Mouse (Mus musculus) liver, embryonic 12.5 days (tissue): Measurements from ENCODE around the gene Lmo3. TPM values are rescaled to one million over a fixed set of nuclear protein-coding genes. Genes with fewer than 3 reads are reported as not detected.

Source experiments
- ATAC-seq: fragments of 200-750 bp; cut with Nextera tagmentation; 2 replicates; pipeline ENCODE4 v1.8.0; 2017; ENCODE audit warnings: moderate number of reproducible peaks, mild to moderate bottlenecking, moderate library complexity
- H3K27ac ChIP-seq: fragments of 300-500 bp; sonication (generic); 2 replicates; pipeline ENCODE4 v1.5.1; 2016; ENCODE audit warnings: mild to moderate bottlenecking
- H3K27me3 ChIP-seq: fragments of 300-500 bp; sonication (generic); replicated peaks from 2 replicates; pipeline ENCODE4 v1.6.1; 2016; ENCODE audit warnings: mild to moderate bottlenecking, moderate library complexity
- H3K36me3 ChIP-seq: fragments of 300-500 bp; sonication (generic); 2 replicates; pipeline ENCODE4 v1.6.1; 2016; ENCODE audit warnings: mild to moderate bottlenecking, moderate library complexity
- H3K4me1 ChIP-seq: fragments of 300-500 bp; sonication (generic); 2 replicates; pipeline ENCODE4 v1.6.1; 2016
- H3K4me2 ChIP-seq: fragments of 300-500 bp; sonication (generic); 2 replicates; pipeline ENCODE4 v1.6.1; 2016; ENCODE audit warnings: mild to moderate bottlenecking, moderate library complexity
- H3K4me3 ChIP-seq: fragments of 300-500 bp; sonication (generic); 2 replicates; pipeline ENCODE4 v1.5.1; 2016; ENCODE audit warnings: mild to moderate bottlenecking, moderate library complexity
- H3K9ac ChIP-seq: fragments of 300-500 bp; sonication (generic); 2 replicates; pipeline ENCODE4 v1.6.1; 2016; ENCODE audit warnings: mild to moderate bottlenecking, moderate library complexity
- H3K9me3 ChIP-seq: fragments of 300-500 bp; sonication (generic); replicated peaks from 2 replicates; pipeline ENCODE4 v1.6.1; 2016; ENCODE audit warnings: mild to moderate bottlenecking, moderate library complexity
- WGBS: fragments of 180-500 bp; shearing (Covaris S2); methylation state at CpG from one replicate; pipeline ENCODE4 v1.1.7; 2016; ENCODE audit not compliant: insufficient replicate concordance; 5-methylcytosine and 5-hydroxymethylcytosine counted together
- polyA plus RNA-seq: library from polyadenylated mRNA; unstranded; fragments of >200 nt; fragmentation: Nextera tagmentation; extraction: Ambion mirVana; gene quantifications from 2 replicates; pipeline ENCODE4 v1.2.1, GENCODE M21; 2016

Gene Lmo3
- 0.18 and 0.39 TPM in 2 replicates for polyA plus RNA-seq

DNA sequence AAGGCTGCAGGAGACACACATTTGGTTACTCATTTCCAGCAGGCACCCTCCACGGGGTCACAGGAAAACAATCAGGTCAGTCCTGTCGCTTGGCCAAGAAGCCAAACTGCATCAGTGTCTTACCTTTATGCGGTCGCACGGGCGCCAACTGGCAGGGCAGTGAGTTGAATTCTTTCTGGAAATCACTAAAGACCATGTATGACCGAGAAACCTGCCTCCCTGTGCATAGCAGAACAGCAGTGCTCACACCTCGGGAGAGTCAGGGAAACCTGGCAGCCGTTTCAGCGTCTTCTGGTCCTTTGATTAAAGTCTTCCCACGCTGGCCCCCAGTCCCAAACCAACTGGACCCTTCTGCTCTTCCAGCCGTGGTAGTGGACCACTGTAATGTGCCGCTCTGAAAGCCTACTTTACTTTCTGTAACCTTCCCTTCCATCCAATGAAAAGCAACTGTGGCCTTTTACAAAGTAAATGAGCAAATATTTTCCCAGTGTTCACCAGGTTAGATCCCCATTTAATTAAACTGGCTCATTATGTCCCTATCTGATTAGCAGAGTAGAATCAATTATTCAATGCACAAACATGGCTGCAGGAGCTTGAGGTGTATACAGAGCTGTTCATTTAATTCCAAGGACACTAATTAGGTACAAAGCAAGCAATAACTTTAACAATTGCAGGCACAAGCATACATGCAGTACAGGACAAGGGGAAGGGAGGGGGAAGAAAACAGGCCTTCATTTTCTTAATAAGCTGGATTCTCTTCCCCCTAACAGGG is at the start of gene Lmo3:
Lmo3 (minus strand) TSS at position 235 of the 772 bp plus-strand sequence.
- H3K4me1 ChIP-seq, result no peaks in the 10 kb centered on the region
- H3K4me3 ChIP-seq, result no peak within 1 kb of the TSS
- H3K27me3 ChIP-seq, result no peaks in the 10 kb centered on the region
- no peak within 1 kb of the TSS for H3K27ac ChIP-seq
- H3K36me3 ChIP-seq, result no peaks in the 10 kb centered on the region
- no peak for ATAC-seq
- H3K9ac ChIP-seq, result no peak within 1 kb of the TSS
- no peak within 1 kb of the TSS for H3K4me2 ChIP-seq
- 66% methylated on average over 13 of the region's 13 CpGs for WGBS
- 0 out of 2 replicates have a peak, but pooled peaks cover 3% of the 10 kb centered on the region for H3K9me3 ChIP-seq

DNA sequence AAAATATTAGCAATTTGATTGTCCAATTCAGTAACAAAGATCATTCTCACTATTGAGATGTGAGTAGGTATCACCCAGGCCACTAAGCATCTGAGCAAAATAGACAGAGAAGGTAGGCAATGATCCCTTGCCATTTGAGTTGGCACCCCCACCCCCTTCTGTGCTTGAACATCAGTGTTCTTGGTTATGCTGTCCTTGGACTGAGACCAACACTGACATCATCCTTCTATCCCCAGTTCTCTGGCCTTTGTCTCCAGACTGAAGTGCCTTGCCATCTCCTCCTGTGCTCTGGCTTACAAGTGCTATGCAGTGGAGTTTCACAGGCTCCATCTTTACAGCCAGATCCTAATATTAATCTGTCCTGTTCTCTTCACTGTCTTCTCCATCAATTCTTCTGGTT is 39.0 kb upstream of the Lmo3 start:
- Histone ChIP-seq H3K27me3 (no peaks in the 10 kb centered on the region), H3K9ac (no peak overlapping the region), H3K4me3 (no peak overlapping the region), H3K4me2 (no peak overlapping the region), H3K4me1 (no peaks in the 10 kb centered on the region), H3K27ac (no peak overlapping the region), H3K36me3 (no peaks in the 10 kb centered on the region), H3K9me3 (no peaks in the 10 kb centered on the region)
- ATAC-seq, result no peak

DNA sequence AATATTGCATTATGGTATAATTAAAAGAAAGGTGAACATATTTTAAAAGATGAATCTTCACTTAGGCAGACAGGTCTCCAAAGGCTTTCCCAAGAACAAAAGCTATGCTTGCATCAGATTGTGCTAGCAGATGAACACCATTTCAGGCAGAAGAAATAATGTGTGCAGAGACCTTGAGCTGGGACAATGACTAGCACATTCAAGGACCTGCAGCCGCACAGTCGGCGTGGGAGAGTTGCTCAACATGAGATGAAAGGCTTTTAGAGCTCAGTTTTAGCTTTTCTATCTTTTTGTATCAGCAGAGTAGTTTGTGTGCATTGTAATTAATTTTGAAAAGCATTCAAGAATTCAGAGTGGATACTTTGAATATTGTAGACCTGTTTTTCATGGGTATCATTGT is 36.6 kb upstream of the Lmo3 start:
- WGBS, result 72% methylated on average over 3 of the region's 3 CpGs
- no peaks in the 10 kb centered on the region for H3K27me3 ChIP-seq
- no peak overlapping the region for H3K4me2 ChIP-seq
- no peaks in the 10 kb centered on the region for H3K9me3 ChIP-seq
- H3K4me3 ChIP-seq, result no peak overlapping the region
- H3K36me3 ChIP-seq, result no peaks in the 10 kb centered on the region
- H3K27ac ChIP-seq, result no peak overlapping the region
- ATAC-seq, result no peak
- H3K4me1 ChIP-seq, result no peaks in the 10 kb centered on the region
- H3K9ac ChIP-seq, result no peak overlapping the region

DNA sequence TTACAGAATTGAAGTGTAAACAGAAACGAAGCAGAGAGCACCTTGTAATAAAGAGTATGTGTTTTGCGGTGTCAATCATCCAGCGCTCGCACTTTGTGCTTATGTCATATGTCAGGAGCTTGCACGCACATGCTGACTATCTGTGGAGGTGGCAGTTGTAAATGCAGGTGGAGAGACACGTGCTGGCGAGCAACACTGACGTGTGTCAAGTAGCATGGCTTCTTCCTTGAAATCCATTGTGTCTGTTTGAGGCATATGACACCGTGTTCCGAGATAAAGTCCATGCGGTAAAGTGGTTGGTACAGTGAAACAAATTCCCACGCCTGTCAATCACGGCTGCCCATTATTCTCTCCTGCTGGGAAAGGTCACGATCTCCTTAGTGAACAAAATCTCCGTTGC is 15.2 kb upstream of the Lmo3 start:
- H3K4me1 ChIP-seq, result no peaks in the 10 kb centered on the region
- no peaks in the 10 kb centered on the region for H3K36me3 ChIP-seq
- H3K27me3 ChIP-seq, result no peaks in the 10 kb centered on the region
- 76% methylated on average over 15 of the region's 15 CpGs for WGBS
- H3K4me3 ChIP-seq, result no peak overlapping the region
- no peak overlapping the region for H3K27ac ChIP-seq
- no peak overlapping the region for H3K4me2 ChIP-seq
- H3K9me3 ChIP-seq, result no peaks in the 10 kb centered on the region
- no peak overlapping the region for H3K9ac ChIP-seq
- no peak for ATAC-seq

DNA sequence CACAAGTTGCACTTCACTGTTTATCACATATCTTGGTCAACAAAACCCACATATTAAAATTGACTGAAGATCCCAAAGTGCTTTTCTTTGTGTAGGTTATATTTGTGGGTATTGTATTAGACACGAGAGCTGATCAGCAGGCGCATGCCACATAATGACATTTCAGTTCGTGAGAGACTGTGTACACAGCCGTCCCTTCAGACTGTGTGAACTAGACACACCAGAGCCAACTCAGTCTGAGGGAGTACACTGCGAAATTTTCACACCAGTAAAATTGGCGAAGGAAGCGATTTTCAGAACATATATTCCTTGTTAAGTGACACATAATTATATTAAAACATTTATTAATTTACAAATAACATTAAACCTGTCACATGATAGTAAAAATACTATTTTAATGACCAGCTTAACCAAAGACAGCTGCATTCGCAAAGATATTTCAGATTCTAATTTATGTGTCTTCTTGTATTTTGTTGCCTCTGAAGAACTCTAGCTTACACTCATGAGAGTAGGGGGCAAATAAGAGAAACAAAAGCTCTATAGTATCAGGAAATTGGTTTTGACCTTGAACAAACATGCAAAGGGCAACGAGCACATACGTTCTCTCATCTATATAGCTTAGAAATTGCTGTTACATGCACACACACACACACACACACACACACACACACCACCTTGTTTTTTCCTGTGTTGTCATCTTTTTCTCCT is 14.4 kb upstream of the Lmo3 start:
- Histone ChIP-seq H3K27me3 (no peaks in the 10 kb centered on the region), H3K4me2 (no peak overlapping the region), H3K9me3 (no peaks in the 10 kb centered on the region), H3K27ac (no peak overlapping the region), H3K4me3 (no peak overlapping the region), H3K4me1 (no peaks in the 10 kb centered on the region), H3K9ac (no peak overlapping the region), H3K36me3 (no peaks in the 10 kb centered on the region)
- ATAC-seq, result no peak
- 67% methylated on average over 10 of the region's 10 CpGs for WGBS

DNA sequence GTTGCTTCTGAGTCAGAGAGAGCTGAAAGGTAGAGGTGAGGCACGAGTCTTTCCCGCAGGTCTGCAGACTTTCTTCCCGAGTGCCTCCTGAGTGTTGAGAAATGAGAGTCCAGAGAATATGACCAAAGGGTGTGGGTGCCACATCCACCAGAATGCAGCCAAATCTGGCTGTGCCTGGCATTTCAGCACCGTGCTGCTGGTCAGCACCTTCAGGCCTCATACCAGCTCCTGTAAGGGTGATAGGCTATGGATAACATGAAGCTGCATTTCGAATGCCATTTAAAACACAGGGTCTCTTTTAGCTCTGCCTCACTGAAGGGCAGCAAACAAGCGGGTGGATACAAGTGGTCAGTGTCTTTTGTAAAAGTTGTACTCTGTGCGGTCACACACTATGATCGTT is 1.5 kb upstream of the Lmo3 start:
- no peak overlapping the region for H3K9ac ChIP-seq
- 0 out of 2 replicates have a peak, but pooled peaks cover 2% of the 10 kb centered on the region for H3K9me3 ChIP-seq
- no peak overlapping the region for H3K27ac ChIP-seq
- H3K36me3 ChIP-seq, result no peaks in the 10 kb centered on the region
- H3K4me2 ChIP-seq, result no peak overlapping the region
- ATAC-seq, result no peak
- no peaks in the 10 kb centered on the region for H3K4me1 ChIP-seq
- 56% methylated on average over 8 of the region's 8 CpGs for WGBS
- no peak overlapping the region for H3K4me3 ChIP-seq
- no peaks in the 10 kb centered on the region for H3K27me3 ChIP-seq

DNA sequence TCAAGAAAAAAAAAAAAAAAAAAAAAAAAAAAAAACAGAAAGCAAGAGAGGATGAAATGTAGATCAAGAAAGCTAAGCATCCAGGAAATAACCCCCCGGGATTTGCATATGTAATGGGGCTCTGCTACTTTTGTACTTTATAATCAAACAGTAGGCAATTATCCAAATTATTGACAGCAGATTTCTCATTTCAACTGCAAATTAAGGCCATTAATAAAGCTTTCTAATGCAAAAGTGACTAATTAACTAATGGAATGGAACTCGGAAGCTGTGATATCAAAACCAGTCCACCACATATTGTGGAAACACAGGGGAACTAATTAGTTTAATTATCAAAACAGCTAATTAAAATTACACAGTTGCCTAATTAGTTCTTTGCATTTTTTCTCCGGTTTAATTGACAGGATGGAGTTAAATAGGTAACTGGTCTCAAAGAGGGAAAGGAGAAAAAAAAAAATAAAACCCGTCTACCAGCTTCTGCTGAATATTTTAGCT is 785 bp upstream of the Lmo3 start:
- no peak overlapping the region for H3K27ac ChIP-seq
- no peak overlapping the region for H3K4me3 ChIP-seq
- no peak overlapping the region for H3K9ac ChIP-seq
- no peaks in the 10 kb centered on the region for H3K4me1 ChIP-seq
- no peaks in the 10 kb centered on the region for H3K36me3 ChIP-seq
- no peak for ATAC-seq
- 0 out of 2 replicates have a peak, but pooled peaks cover 3% of the 10 kb centered on the region for H3K9me3 ChIP-seq
- WGBS, result 65% methylated on average over 4 of the region's 4 CpGs
- H3K27me3 ChIP-seq, result no peaks in the 10 kb centered on the region
- H3K4me2 ChIP-seq, result no peak overlapping the region

DNA sequence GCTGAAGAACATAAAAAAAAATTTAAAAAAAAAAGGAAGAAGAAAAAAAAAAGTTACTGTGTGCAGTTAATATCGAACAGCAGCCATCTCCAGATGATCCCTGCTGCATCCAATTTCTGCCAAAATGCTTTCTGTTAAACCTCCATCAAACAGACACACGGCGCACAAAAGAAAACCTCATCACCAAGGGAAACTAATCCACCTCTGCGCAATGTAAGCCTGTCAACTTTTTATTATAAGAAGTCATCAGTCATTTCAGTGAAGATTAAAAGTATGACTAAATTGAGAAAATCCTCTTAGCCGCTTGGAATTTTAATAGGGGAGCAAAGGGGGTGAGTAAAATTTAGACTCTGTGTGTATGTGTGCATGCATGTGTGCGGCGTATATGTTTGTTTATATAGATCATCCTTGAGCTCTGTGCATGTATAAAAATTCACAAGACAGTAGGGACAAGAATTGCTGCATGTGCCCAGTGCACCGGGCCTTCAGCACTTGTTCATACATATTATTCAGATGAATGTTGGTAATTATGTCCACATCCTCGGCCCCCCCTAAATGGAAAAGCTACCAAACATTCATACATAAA is 1.2 kb downstream of the Lmo3 start:
- no peak for ATAC-seq
- Histone ChIP-seq H3K4me1 (no peaks in the 10 kb centered on the region), H3K27me3 (no peaks in the 10 kb centered on the region), H3K9me3 (0 out of 2 replicates have a peak, but pooled peaks cover 3% of the 10 kb centered on the region), H3K36me3 (no peaks in the 10 kb centered on the region), H3K4me2 (no peak overlapping the region), H3K9ac (no peak overlapping the region), H3K4me3 (no peak overlapping the region), H3K27ac (no peak overlapping the region)
- 76% methylated on average over 9 of the region's 9 CpGs for WGBS

DNA sequence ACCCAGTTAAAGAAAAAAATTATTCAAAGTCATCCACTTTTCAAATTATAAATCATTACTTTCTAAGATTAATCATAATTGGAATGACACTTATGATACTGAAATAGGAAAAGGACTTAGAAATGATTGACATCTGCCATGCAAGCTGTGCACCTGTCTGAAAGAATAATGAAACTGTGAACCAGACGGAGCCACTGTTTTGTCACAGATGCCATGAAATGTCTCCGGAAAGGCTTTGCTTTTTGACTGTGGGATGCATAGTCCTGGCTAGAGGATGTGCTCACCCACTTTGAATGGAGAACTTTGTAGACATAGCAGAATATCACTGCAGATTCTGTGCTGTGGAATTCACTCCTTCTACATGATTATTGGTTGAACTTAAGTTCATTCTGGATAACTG is 18.4 kb downstream of the Lmo3 start:
- WGBS, result 74% methylated on average over 2 of the region's 2 CpGs
- no peak overlapping the region for H3K4me3 ChIP-seq
- no peak overlapping the region for H3K4me2 ChIP-seq
- no peaks in the 10 kb centered on the region for H3K36me3 ChIP-seq
- H3K27ac ChIP-seq, result no peak overlapping the region
- H3K27me3 ChIP-seq, result no peaks in the 10 kb centered on the region
- no peak for ATAC-seq
- no peaks in the 10 kb centered on the region for H3K9me3 ChIP-seq
- no peaks in the 10 kb centered on the region for H3K4me1 ChIP-seq
- H3K9ac ChIP-seq, result no peak overlapping the region

DNA sequence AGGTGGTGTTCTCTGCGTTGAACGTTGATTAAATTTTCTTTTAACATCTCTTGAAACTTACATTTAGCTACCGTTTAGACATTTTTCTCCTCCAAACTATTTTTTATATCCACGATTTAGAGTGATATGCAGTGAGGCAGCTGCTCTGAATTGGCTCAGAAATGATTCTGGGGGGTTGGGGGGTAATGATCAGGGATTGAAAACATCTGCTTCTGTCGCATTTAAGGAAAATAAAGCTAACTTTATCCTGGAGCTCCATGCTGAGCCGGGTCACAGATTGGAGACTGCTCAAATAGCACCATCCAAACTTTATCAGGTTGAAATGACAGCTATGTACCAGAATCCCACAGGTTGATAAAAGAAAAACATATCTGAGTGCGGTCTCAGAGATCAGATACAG is 29.6 kb downstream of the Lmo3 start:
- ATAC-seq, result no peak
- Histone ChIP-seq H3K4me1 (no peaks in the 10 kb centered on the region), H3K4me2 (no peak overlapping the region), H3K4me3 (no peak overlapping the region), H3K27me3 (no peaks in the 10 kb centered on the region), H3K9ac (no peak overlapping the region), H3K27ac (no peak overlapping the region), H3K36me3 (no peaks in the 10 kb centered on the region), H3K9me3 (no peaks in the 10 kb centered on the region)
- 62% methylated on average over 7 of the region's 7 CpGs for whole genome bisulfite sequencing

DNA sequence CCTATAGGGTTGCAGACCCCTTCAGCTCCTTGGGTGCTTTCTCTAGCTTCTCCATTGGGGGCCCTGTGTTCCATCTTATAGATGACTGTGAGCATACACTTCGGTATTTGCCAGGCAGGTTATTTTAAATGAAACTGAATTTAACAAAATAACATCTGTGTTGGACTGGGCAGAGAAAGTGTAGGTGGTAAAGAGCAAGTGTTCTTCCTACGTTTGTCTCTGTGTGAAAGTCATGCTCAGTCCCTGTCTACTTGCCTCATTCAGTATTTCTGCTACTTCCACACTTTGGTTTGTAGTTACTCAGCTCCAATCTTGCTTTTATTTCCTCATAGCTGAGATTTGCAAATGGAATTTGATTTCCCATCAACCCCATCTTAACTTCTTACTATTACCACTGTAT is 46.9 kb downstream of the Lmo3 start:
- no peaks in the 10 kb centered on the region for H3K36me3 ChIP-seq
- no peak overlapping the region for H3K27ac ChIP-seq
- no peak overlapping the region for H3K9ac ChIP-seq
- H3K4me1 ChIP-seq, result no peaks in the 10 kb centered on the region
- WGBS, result 37% methylated on average over 2 of the region's 2 CpGs
- no peak overlapping the region for H3K4me2 ChIP-seq
- no peak for ATAC-seq
- no peak overlapping the region for H3K4me3 ChIP-seq
- no peaks in the 10 kb centered on the region for H3K9me3 ChIP-seq
- no peaks in the 10 kb centered on the region for H3K27me3 ChIP-seq

DNA sequence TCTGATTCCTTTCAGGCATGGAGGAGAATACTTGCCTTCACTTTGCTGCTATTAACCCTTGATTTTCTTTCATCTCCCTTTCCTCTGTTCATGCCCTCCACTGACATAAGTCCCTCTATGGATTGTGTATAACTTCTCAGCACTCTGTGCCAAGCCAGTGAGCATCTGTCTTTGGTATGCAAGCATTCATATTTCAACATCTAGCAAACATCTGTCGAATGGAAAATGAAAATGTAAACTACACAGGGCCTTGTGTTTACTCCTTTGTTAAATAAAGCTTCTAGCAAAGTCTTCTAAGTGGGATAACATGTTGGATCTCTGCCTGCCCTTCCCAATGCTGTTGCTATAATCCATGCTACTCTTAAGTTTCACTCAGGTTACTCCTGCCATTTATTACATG is 75.1 kb downstream of the Lmo3 start:
- no peaks in the 10 kb centered on the region for H3K27me3 ChIP-seq
- 0 out of 2 replicates have a peak, but pooled peaks cover 4% of the 10 kb centered on the region for H3K9me3 ChIP-seq
- no peak overlapping the region for H3K4me3 ChIP-seq
- no peak overlapping the region for H3K9ac ChIP-seq
- no peak overlapping the region for H3K27ac ChIP-seq
- no peak for ATAC-seq
- no peak overlapping the region for H3K4me2 ChIP-seq
- no peaks in the 10 kb centered on the region for H3K4me1 ChIP-seq
- 39% methylated on average over 1 of the region's 1 CpGs for WGBS
- no peaks in the 10 kb centered on the region for H3K36me3 ChIP-seq
